Mouse (Mus musculus) spleen, adult 2 months (tissue): ENCODE measurements around the gene Efcab11. TPM values are rescaled to one million over a fixed set of nuclear protein-coding genes. Genes with fewer than 3 reads are reported as not detected.

Experiments used
- DNase-seq, 2 experiments: peaks; one replicate each; pipeline versions ENCODE4 v3.0.0 to v3.0.0-alpha.2; 2012 to 2021; ENCODE audit warnings: low spot score in 2 of 2, low read depth in 1 of 2
- H3K27ac ChIP-seq: fragments of 200-500 bp; 2 replicates; pipeline ENCODE4 v1.5.1; 2012; ENCODE audit warnings: low read length, inconsistent platforms; ENCODE audit not compliant: insufficient read depth
- H3K27me3 ChIP-seq: fragments of 200-500 bp; 2 replicates; pipeline ENCODE4 v1.6.1; 2012; ENCODE audit warnings: mild to moderate bottlenecking, moderate library complexity, low read length, inconsistent platforms; ENCODE audit not compliant: control insufficient read depth, insufficient read depth
- H3K36me3 ChIP-seq: fragments of 200-500 bp; 2 replicates; pipeline ENCODE4 v1.6.1; 2012; ENCODE audit warnings: mild to moderate bottlenecking, low read length, inconsistent platforms; ENCODE audit not compliant: control insufficient read depth, insufficient read depth
- H3K4me1 ChIP-seq: fragments of 200-500 bp; 2 replicates; pipeline ENCODE4 v1.6.1; 2011; ENCODE audit warnings: inconsistent platforms; ENCODE audit not compliant: control insufficient read depth, insufficient read depth, insufficient read length
- H3K4me3 ChIP-seq: fragments of 200-500 bp; 2 replicates; pipeline ENCODE4 v1.5.1; 2011; ENCODE audit warnings: mild to moderate bottlenecking, inconsistent platforms; ENCODE audit not compliant: insufficient read depth, insufficient read length; ENCODE audit errors: extremely low read depth
- CTCF ChIP-seq: fragments of 200-500 bp; IDR thresholded peaks from 2 replicates; pipeline ENCODE4 v1.5.1; 2011; ENCODE audit warnings: mild to moderate bottlenecking, inconsistent platforms; ENCODE audit not compliant: insufficient read depth, insufficient read length, insufficient replicate concordance; ENCODE audit errors: extremely low read depth
- POLR2A ChIP-seq: fragments of 200-500 bp; IDR thresholded peaks from 2 replicates; pipeline ENCODE4 v1.6.1; 2011; ENCODE audit warnings: low read depth, low read length, inconsistent platforms
- WGBS: fragments of 180-500 bp; shearing (Covaris S2); methylation state at CpG from one replicate; pipeline ENCODE4 v1.1.7; 2018; 5-methylcytosine and 5-hydroxymethylcytosine counted together
- polyA plus RNA-seq: library from polyadenylated mRNA; depleted of rRNA; stranded (reverse); fragments of >200 nt; gene quantifications from 2 replicates; pipeline ENCODE4 v1.2.3, GENCODE M21; 2012

The Efcab11 gene
- polyA plus RNA-seq, 1 experiment, result 0.34 TPM

DNA sequence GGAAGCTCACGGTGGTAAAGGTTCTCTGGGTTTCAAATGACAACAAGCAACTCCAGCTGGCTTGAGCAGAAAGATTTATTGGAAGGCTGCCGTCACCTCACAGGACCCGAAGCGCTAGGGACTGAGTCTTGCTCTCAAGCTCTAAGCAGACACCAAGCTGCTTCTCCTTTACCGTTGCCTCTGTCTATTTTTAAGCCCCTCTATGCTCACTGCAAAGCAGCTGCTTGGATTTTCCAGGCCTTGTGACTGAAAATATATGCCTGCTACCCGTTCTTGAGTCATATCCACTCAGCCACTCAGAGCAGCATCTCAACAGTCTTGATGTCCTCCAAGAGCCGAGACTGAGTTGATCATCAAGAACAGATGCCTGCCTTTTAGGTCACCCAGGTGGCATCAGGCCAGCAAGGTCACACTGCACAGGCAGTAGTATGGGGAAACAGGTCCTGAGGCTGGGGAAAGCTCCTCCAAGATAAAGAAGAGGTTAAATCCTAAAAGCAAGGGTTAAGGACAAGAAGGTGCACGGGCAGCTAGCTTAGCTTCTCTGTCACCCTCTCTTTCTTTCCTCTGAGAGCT, 168.1 kb downstream of the Efcab11 start:
- TF ChIP-seq POLR2A (no peak), CTCF (no peak)
- Histone ChIP-seq H3K27me3 (no peaks in the 10 kb centered on the region), H3K4me3 (no peak overlapping the region), H3K27ac (no peak overlapping the region), H3K36me3 (no peaks in the 10 kb centered on the region), H3K4me1 (no peaks in the 10 kb centered on the region)
- WGBS, result 83% methylated on average over 8 of the region's 8 CpGs
- DNase-seq, result no peak

DNA sequence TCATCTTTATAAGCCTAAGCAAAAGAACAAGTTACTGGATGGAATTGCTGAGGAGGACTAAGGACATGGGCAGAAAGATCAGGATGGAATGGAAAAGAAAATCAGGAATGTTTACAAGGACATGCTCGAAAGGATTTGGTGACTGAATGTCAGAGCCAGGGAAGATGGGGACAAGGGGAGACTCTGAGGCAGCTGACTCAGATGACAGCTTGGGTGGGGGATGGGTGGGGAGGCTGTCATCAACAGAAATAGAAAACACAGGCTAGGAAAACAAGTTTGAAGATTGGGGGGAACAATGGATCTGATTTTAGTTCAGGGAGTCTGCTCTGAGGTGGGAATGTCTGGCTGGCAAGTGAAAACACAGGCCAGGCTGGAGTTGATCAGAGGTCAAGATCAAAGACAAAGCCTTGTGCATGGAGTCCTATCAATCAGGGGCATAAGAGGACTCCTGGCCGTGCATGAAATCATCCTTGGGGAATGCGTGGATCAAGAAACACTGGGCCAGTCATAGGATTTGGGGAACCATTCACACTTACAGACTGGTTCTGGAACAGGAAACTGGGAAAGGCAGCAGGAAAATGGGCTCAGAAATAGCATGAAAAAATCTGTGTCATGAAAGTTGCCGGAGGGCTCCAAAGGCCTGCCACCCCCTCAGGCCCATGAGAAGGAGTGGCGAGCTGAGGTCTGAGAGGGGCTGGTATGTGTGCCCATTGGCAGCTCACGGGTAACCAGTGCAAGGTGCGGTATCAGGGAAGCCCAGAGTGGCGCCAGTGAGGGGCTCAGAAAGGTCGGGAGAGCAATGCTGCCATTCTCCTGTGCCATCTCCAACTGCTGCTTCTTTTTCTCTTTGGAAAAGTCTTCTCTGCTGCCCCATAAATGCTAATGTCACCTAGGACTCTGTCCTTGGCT, 168.9 kb downstream of the Efcab11 start:
- Histone ChIP-seq H3K27me3 (no peaks in the 10 kb centered on the region), H3K4me1 (no peaks in the 10 kb centered on the region), H3K27ac (no peak overlapping the region), H3K36me3 (no peaks in the 10 kb centered on the region), H3K4me3 (no peak overlapping the region)
- 87% methylated on average over 9 of the region's 9 CpGs for WGBS
- no peak for TF ChIP-seq CTCF
- no peak for TF ChIP-seq POLR2A
- no peak for DNase-seq

DNA sequence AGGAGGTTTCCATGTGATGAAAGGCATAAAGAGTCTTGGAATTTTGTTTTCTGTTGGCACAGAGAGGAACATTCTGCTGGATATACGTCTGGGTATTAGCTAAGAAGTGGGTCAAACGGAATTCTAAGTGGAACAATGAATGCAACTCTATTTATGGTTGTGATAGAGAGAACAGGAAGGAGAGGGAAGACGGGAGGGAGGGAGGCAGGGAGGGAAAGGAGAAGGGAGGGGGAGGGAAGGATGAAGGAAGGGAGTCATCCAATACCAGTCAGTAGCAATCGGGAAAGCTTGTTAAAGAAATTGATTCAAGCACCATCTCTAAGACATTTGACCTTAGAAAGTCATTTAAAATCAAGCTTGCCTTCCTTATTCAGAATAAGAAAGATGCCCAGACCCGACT, 172.0 kb downstream of the Efcab11 start:
- Histone ChIP-seq H3K4me1 (no peaks in the 10 kb centered on the region), H3K27me3 (no peaks in the 10 kb centered on the region), H3K36me3 (no peaks in the 10 kb centered on the region), H3K27ac (no peak overlapping the region), H3K4me3 (no peak overlapping the region)
- TF ChIP-seq POLR2A (no peak), CTCF (no peak)
- 84% methylated on average over 5 of the region's 5 CpGs for WGBS
- DNase-seq, result no peak

DNA sequence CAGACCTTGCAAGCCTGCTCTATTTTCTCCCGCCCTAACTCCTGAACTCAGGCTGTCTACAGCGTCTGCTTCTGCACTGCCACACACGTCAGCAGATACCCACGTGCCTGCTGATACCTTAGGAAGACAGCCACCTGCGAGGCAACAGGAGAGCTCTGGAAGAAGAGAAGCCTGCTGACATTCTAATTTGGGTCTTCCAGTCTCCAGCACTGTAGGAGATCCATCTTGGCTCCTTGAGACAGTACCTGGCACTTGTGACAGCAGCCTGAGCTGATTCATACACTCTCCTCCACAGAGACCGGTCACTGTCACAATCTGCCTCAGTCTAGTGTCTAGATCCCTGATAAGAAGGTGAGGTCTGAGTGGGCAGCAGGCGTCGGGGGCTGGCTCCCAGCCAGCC, 182.0 kb downstream of the Efcab11 start:
- H3K36me3 ChIP-seq, result no peaks in the 10 kb centered on the region
- TF ChIP-seq CTCF, result no peak
- no peak for TF ChIP-seq POLR2A
- peaks cover 3% of the 10 kb centered on the region; the same call in 1 of the 2 replicates for H3K4me1 ChIP-seq
- H3K27me3 ChIP-seq, result no peaks in the 10 kb centered on the region
- no peak overlapping the region for H3K27ac ChIP-seq
- WGBS, result 94% methylated on average over 8 of the region's 8 CpGs
- no peak for DNase-seq
- H3K4me3 ChIP-seq, result no peak overlapping the region

DNA sequence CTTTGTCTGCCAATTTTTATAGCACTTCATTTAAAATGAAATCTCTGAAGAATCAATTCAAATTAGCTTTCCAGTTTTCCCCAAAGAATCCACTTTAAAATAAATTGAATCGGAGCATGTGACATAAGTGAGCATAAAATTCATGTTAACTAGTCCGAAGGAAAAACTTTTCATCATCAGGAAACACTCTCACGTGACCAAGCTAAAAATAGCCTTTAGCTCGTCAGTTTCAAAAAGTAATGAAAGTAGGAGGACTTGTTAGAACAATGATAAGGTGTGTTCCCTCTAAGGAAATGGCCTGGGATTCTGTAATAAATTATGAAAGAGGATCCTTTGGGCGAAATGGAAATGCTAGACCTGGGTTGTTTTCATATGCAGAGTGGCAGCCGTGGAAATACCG, 183.9 kb downstream of the Efcab11 start:
- H3K27me3 ChIP-seq, result no peaks in the 10 kb centered on the region
- no peak for DNase-seq
- H3K4me1 ChIP-seq, result peaks cover 3% of the 10 kb centered on the region; the same call in 1 of the 2 replicates
- H3K27ac ChIP-seq, result no peak overlapping the region
- TF ChIP-seq CTCF (no peak), POLR2A (no peak)
- WGBS, result 39% methylated on average over 7 of the region's 7 CpGs
- H3K36me3 ChIP-seq, result no peaks in the 10 kb centered on the region
- H3K4me3 ChIP-seq, result no peak overlapping the region

DNA sequence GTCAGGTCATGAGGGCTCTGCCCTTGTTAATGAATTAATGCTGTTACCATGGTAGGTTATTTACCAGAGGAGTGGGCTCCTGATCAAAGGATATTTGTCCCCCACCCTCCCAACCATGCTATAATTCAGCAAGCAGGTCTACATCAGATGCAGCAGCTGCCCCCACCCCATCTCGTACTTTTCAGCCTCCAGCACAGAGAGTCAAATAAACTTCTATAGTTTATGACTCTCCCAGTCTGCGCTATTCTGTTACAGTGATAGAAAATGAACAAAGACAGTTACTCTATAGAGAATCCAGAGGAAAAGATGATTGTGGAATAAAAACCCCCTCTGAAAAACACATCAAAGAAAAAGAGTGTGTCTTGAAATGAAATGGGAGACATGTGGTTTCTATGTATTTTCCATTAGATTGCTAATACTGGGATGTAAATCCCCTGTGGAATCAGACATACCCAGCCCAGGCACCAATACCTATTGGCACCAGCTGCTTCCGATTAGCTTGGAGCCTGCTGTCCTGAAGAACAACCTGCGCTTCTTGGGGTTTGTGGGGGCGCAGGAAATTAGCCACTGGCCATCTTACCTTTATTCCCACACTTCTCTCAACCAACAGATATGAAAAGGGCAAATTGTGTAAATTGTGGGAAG, 184.7 kb downstream of the Efcab11 start:
- Histone ChIP-seq H3K4me3 (no peak overlapping the region), H3K36me3 (no peaks in the 10 kb centered on the region), H3K4me1 (peaks cover 3% of the 10 kb centered on the region; the same call in 1 of the 2 replicates), H3K27ac (no peak overlapping the region), H3K27me3 (no peaks in the 10 kb centered on the region)
- 91% methylated on average over 5 of the region's 5 CpGs for WGBS
- TF ChIP-seq CTCF (no peak), POLR2A (no peak)
- DNase-seq, result no peak
